Mouse (Mus musculus) cortical plate, adult 2 months (tissue): ENCODE results near the gene Mpc1.

Experiments used
- CTCF ChIP-seq: fragments of 200-500 bp; IDR thresholded peaks from 2 replicates; pipeline ENCODE4 v1.5.1; 2011; ENCODE audit warnings: mild to moderate bottlenecking, control low read depth, low read length; ENCODE audit not compliant: insufficient read depth; ENCODE audit errors: extremely low read depth
- POLR2A ChIP-seq: fragments of 200-500 bp; IDR thresholded peaks from 2 replicates; pipeline ENCODE4 v1.6.1; 2011; ENCODE audit warnings: mild to moderate bottlenecking, low read length, control low read depth; ENCODE audit not compliant: insufficient read depth; ENCODE audit errors: extremely low read depth

GRCm38 (mm10) chr17:8343416-8343815 is 60.7 kb downstream of the Mpc1 start:
- TF ChIP-seq CTCF (no peak), POLR2A (no peak)
